Mouse (Mus musculus) ovary, postnatal 14 days (tissue): Measurements from ENCODE around the gene Atp5mpl.

Experiments used
- DNase-seq: peaks from one replicate; pipeline ENCODE4 v3.0.0; 2022; ENCODE audit warnings: low spot score

The Atp5mpl gene

DNA sequence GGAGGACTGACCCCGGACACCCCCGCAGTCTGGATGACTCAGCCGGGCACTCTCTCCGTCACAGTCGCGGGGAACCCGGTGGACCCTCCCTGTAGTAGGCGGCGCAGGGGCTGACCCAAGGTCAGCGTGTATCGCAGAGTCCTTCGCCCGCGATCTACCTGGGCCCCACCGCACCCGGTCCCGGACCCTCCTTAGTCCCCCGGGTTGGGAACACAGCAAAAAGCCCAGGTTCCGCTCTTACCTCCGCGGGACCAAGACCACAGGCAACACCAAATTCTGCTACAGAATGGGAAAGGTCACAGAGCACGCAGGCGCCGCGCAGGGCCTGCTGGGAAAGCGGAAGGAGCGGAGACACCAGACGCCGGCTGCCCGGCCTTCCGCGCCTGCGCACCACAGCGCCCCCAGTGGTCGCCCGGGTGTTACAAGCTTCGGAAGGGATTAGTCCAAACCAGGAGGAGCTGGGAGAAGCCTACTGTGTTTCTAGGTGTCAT, at the start of gene Atp5mpl:
Gene Atp5mpl (minus strand): TSS at position 295 of the 491 bp plus-strand sequence.
- peak; percentile 97 for DNase-seq

DNA sequence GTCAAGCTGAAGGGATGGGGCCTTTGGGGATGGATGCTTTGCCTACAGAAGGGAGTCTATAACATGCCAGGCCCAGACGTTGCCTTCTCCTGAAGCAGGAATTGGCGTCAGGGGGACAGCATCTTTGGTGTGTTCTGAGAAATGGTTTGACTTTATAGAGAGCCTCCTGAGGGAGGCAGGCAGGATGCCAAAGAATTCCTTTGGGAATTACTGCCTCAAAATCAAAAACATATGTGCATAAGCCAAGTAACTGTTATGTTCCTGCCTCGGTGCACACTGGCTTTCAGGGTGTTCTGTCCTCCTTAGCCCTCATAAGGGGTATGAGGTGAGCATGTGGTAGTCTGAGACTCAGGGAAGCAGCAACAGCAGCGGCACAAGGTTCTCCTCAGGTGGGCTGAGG, 49.6 kb upstream of the Atp5mpl start:
- DNase-seq, result no peak

DNA sequence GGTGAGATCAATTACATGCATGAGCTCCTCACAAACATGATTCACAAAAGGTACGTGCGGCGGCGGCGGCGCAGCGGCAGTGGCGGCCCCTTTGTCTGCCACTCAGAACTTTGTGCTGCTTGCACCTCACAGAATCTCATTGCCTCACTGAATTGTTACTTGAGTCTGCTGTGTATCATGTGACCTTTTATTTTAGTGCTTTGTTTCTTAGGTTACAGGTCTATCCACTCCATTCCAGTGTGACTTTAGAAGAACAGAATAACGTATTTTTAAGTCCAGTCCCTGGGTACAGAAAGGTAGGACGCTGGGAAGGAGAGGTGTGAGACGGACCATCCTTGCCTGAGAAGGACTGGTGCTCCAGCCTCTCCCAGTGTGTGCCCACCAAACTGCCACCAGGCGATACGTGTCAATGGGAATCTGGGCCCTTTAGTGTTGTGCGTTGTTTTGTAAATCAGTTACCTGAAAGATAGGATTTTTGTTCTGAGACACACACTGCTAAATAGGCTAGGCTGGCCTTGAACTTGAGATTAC, 46.6 kb upstream of the Atp5mpl start:
- no peak for DNase-seq

DNA sequence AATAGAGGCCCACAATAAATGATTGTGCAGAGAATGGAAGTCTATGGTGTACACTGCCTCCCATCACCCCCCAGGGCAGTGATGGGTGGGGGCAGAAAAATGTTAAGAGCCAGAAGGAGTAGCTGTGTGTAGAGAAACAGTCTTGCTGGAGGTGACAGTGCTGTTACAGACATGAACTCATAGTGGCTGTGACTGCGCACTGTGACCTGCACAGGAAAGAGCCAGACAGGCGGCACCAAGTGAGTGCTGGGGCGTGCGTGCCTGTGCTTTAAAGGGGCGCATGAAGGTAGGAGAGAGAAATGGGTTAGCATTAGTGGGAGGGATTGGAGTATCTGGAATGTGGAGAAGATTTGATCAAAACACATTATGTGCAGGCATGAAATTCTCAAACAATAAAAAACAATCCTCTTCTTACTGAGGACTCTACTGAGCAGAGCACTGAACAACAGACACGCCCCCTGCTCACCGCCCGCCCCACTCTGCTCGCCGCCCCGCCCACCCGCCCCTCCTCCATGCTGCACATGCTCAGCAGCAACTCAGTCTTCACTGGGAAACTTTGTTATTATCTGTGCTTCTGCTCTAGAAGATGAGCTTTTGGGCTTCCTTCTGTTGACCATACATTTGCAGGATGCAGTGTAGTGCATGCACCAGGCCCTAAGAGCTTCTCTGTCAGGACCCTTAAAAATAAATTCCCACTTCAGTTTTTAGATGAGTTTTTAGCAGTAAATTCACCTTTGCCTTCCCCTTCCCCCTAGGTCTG, 45.9 kb upstream of the Atp5mpl start:
- no peak for DNase-seq

DNA sequence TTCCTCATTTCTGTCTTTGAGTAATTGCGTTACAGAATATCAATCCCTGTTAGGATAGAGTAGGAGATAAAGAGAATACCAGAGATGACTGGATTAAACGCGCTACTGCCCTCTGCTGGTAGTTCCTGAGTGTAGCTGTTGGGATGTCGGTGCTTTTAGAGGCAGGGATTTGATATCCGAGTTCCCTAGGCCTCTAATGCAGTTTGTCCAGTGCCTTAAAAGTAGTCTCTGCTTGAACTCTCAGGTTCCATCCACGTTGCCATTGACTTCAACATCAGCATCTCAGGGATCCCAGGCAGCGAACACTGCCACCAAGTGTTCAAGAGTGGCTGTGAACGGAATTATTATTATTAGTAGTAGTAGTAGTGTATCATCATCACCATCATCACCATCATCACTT, 34.4 kb upstream of the Atp5mpl start:
- peak; percentile 60 for DNase-seq

- no peak for DNase-seq
Observed at GRCm38 (mm10) chr12:111999735-112000134, 33.0 kb upstream of the Atp5mpl start.

- DNase-seq, result no peak
Observed at GRCm38 (mm10) chr12:111995161-111995560, 28.4 kb upstream of the Atp5mpl start.

DNA sequence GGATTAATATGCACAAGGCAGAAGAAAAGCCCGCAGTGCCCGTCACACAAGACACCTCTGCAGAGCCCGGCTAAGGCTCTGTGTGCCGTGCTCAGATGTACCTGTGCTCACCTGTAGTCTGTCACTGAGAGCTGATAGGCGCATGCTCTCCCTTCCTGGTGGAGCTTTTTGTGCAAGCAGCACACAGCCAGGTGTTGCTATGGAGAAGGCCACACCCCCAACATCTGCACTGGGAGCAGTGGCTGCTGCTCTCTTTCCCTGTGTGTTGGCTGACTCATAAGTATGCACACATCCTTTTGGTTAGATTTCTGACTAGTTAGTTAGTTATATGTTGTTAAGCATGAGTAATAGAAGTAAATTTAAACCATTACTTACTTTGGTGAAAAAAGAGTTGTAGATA, 25.8 kb upstream of the Atp5mpl start:
- DNase-seq, result no peak

DNA sequence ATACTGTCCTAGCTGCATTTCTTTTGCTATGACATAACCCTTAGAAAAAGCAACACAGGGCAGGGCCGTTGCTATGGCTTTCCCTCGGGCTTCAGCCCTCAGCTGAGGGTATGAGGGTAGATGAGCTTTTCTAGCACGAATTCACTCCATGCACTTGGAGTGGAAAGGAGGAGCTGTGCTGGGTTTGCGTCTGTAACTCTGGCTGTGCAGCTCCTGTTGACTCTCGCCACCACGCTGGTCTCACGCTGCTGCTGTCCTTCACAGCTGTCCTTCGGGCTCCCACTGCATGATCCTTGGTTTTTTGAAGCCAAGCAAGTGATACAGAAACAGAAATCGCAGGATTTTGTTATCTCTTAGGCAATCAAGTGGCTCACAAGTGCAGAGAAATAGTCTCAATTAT, 20.0 kb upstream of the Atp5mpl start:
- no peak for DNase-seq

GRCm38 (mm10) chr12:111983165-111983564, 16.4 kb upstream of the Atp5mpl start:
- DNase-seq, result no peak

DNA sequence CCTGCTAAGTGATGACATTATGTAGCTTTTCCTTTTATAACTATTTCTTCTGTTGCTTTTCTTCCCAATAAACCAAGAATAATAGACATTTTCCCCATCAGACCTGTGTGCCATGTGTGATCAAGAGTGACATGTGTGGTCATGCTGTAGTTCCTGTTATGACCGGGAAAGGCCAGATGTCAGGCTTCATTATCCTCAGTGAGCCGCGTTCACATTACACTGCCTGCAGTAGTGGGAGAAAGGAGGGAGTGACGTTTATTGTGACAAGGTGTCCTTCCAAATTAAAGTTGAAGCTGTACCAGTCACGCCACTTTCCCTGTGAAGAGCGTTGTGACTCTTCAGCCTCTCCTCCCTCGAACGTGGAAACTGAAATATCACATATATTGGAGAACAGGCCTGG, 15.1 kb upstream of the Atp5mpl start:
- DNase-seq, result no peak

DNA sequence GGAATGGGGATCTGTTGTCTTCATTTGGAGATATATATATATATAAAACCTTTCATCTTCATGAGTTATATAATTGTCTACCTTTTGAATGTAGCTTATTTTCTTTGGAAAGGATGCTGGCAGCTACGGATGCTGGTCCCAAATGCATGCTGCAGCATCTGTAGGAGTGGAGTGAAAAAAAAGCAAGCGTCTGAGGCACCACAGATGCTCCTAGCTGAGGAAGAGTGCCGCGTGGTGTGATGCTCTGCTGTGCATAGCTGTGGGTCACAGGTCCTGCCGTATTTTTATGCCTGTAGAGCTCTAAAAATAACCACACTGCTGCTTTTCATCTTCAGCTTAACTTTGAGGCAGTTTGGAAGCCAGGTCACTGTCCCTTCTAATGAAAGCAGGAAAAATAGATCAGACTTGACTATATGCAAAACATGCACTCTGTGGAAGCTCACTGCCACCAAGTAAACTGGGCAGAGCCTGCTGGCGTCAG, 14.2 kb upstream of the Atp5mpl start, which contains the start of gene Rd3l:
Gene Rd3l (minus strand): TSS at position 431 of the 481 bp plus-strand sequence.
- DNase-seq, result no peak

- no peak for DNase-seq
Observed at GRCm38 (mm10) chr12:111978274-111978673, 11.5 kb upstream of the Atp5mpl start.

DNA sequence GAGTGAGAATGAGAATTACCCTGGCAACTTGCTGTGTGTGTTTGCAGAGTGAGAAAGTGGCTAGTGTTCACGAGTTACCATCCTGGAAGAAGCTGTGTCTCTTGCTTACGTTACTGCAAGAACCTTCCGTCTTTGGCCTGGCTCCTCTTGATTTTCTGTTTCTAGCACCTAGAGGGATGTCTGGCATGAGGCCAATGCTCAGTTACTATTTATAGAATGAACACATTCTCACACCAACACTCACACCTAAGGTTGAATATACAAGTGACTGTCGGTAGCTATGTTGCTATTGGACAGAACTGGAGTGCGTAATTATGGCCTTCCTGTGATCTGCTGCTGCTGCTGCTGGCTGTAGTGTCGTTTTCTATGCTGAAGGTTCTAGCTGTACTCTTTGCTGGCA, 10.4 kb upstream of the Atp5mpl start:
- DNase-seq, result no peak

DNA sequence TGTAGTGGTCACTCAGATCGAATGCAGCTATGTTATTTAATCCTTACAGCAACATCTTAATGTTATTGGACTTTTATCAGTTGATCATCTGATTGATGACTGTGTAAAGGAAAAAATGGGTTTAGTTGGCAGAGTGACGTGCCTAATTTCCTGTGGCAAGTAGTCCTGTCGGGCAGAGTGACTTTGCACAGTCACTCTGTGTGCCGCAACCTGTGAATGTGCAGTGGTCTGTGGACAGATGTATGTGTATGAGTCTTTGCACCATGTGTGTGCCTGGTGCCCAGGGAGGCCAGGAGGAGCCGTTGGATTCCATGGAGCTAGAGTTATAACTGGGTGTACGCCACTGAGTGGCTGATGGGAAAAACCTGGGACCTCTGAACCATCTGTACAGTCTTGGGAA, 7.8 kb upstream of the Atp5mpl start:
- DNase-seq, result no peak

DNA sequence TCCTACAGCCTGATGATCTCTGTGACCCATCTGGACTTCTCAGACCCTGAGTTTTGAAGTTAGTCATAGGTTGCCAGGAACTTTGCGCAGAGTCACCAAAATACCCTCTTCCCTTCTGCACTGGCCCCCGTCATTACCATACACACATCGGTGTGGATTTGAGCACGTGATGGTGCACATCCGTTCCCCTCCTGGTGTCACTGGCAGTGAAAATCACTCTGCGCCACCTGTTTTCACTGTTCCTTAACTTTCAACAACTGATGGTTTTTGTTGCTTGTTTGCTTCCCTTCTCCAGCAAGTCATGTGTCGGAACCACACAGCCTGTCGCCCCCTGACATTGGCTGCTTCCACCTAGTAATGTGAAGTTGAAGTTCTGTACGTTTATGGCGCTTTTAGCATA, 5.7 kb upstream of the Atp5mpl start:
- no peak for DNase-seq

- no peak for DNase-seq
Observed at GRCm38 (mm10) chr12:111971231-111971686, 4.5 kb upstream of the Atp5mpl start, which contains the start of gene Tdrd9. Tdrd9 (plus strand) TSS chr12:111971559.

DNA sequence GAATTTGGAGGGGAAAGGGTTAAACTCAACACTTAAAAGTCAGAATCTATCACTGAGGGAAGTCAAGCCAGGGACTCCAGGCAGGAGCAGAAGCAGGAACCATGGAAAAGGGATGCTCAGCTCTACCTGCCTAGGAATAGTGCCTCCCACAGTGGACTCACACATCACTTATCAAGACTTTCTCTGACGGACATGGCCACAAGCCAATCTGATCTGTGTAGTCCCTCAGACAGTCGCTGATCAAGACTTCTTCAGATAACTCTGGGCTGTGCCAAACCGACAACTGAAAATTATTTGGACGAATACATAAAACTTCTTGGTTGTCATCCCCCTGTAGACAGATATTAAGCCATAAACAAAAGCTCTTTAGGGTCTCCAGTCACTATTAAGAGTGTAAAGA, 3.3 kb upstream of the Atp5mpl start:
- no peak for DNase-seq

DNA sequence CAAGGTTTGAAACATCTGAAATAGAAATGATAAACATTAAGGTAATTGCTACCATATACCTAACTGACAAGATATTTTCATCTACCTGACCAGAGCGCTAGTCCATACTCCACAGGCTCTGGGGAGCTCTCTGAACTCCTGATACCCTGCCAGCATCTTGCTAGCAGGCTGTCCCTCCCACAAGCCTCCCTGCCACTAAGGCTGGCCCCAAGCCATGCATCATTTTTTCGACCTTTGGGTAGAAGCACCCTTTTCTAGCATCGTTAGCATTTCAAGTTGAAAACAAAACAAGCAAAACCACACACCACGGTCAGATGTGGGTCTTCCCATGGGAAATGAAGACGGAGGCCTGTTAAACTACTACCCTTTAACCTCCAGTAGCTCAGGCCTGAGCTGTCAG, 3.4 kb downstream of the Atp5mpl start:
- no peak for DNase-seq

DNA sequence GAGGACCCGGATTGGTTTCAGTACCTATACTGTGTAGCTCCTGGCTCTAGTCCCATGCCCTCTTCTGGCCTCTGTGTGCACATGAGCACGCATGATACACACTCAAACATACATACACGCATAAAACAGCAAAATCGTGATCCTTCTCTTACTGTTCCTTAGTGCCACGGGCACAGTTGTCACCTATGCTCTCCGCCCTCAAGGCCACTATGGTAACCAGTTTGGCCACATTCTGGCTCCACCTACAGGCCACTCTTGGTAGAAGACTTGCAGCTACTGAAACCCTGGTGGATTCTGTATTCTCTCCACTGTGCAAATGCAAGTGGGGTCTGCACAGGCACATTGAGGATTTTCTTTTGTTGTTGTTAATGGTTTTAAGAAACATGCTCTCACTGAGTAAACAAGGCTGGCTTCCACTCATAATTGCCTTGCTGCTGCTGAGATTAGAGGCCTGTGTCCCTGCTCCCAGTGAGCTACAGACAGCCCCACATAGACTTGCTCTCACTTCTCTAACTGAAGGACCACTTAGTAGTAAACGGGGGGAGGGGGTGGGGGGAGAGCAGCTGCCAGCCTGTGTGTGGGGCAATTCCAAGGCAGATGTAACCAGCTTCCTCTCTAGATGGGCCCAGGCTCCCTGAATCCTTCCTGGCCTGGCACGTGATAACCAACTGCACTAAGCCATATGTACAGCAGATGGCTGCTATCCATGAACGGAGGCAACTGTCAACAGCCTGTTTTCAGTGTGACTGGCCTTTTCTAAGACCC, 8.5 kb downstream of the Atp5mpl start:
- peak; percentile 68 for DNase-seq

DNA sequence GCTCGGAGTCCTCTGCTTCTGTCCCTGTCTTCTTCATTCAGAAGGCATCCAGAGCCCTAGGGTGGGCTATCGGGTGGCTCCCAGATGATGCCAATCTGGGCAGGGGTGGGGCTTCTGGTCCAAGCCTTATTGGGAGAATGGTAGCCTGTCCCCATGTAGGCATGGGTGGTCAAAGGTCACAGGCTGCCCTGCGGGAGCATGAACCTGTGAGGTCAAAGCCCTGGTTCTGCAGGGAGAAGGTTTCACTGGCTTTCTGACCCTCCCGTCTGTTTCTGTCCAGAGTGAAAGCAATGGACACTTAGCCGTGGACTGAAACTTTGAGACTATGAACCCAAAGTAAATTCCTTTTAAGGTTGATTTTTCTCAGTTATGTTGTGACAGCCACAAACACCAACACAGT, 10.6 kb downstream of the Atp5mpl start:
- no peak for DNase-seq

GRCm38 (mm10) chr12:111951701-111952100, 15.1 kb downstream of the Atp5mpl start:
- no peak for DNase-seq

DNA sequence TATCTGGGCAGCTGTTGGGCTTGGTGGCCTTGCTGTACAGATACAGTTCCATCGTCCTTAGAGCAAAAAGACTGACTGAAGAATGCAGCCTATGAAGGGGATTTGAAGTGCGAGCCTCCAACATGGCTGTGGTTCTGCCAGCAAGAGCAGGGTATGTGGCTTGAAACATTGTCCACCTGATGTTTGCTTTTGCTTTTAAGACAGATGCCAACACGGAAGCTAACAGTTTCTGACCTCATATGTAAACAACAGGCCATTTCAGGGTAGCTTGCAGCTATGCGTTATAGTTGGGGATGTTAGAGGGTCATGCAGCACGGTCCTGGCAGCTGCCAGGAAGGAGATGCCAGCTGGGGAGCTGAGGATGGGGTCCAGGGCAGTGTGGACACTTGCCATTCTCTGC, 16.3 kb downstream of the Atp5mpl start:
- DNase-seq, result no peak
